Mouse (Mus musculus): ENCODE measurements around the gene Cnot8.
A peak's percentile ranks its signal among the peaks of the same experiment; 100 is the strongest.
"Not testable (repeated sequence)": the region's sequence is repeated elsewhere in the genome, so short reads cannot be mapped to it uniquely, and the experiment has no call there.

Gene Cnot8

GRCm38 (mm10) chr11:58103697-58104306, at the start of gene Cnot8:
TSS of gene Cnot8 (plus strand) at chr11:58104153.
- peak; percentile 89 for DNase-seq (ENCODE audit: extremely low spot score, low read depth, low spot score)

- DNase-seq (ENCODE audit: extremely low spot score, low read depth, low spot score), result no peak
Measured at GRCm38 (mm10) chr11:58057455-58057854, 46.5 kb upstream of the Cnot8 start.

GRCm38 (mm10) chr11:58059752-58060151, 44.2 kb upstream of the Cnot8 start:
- not testable (repeated sequence) for DNase-seq (ENCODE audit: extremely low spot score, low read depth, low spot score)

GRCm38 (mm10) chr11:58061218-58061617, 42.7 kb upstream of the Cnot8 start:
- not testable (repeated sequence) for DNase-seq (ENCODE audit: extremely low spot score, low read depth, low spot score)

- no peak for DNase-seq (ENCODE audit: extremely low spot score, low read depth, low spot score)
Measured at GRCm38 (mm10) chr11:58062586-58062985, 41.4 kb upstream of the Cnot8 start.

- no peak for DNase-seq (ENCODE audit: extremely low spot score, low read depth, low spot score)
Measured at GRCm38 (mm10) chr11:58065025-58065424, 38.9 kb upstream of the Cnot8 start.

GRCm38 (mm10) chr11:58072978-58073377, 31.0 kb upstream of the Cnot8 start:
- no peak for DNase-seq (ENCODE audit: extremely low spot score, low read depth, low spot score)

- DNase-seq (ENCODE audit: extremely low spot score, low read depth, low spot score), result no peak
Measured at GRCm38 (mm10) chr11:58077270-58077669, 26.7 kb upstream of the Cnot8 start.

- DNase-seq (ENCODE audit: extremely low spot score, low read depth, low spot score), result no peak
Measured at GRCm38 (mm10) chr11:58081716-58082115, 22.2 kb upstream of the Cnot8 start.

- DNase-seq (ENCODE audit: extremely low spot score, low read depth, low spot score), result no peak
Measured at GRCm38 (mm10) chr11:58092541-58092940, 11.4 kb upstream of the Cnot8 start.

- DNase-seq (ENCODE audit: extremely low spot score, low read depth, low spot score), result no peak
Measured at GRCm38 (mm10) chr11:58093021-58093528, 10.9 kb upstream of the Cnot8 start, which contains the start of gene Gm12248. TSS of gene Gm12248 (minus strand) at chr11:58093134.

GRCm38 (mm10) chr11:58094766-58095165, 9.2 kb upstream of the Cnot8 start:
- no peak for DNase-seq (ENCODE audit: extremely low spot score, low read depth, low spot score)

GRCm38 (mm10) chr11:58095561-58095960, 8.4 kb upstream of the Cnot8 start:
- no peak for DNase-seq (ENCODE audit: extremely low spot score, low read depth, low spot score)

- DNase-seq (ENCODE audit: extremely low spot score, low read depth, low spot score), result no peak
Measured at GRCm38 (mm10) chr11:58096160-58096559, 7.8 kb upstream of the Cnot8 start.

GRCm38 (mm10) chr11:58096821-58097620, 6.9 kb upstream of the Cnot8 start:
- DNase-seq (ENCODE audit: extremely low spot score, low read depth, low spot score), result no peak

- no peak for DNase-seq (ENCODE audit: extremely low spot score, low read depth, low spot score)
Measured at GRCm38 (mm10) chr11:58097621-58098365, 6.2 kb upstream of the Cnot8 start.

GRCm38 (mm10) chr11:58098366-58098720, 5.6 kb upstream of the Cnot8 start:
- not testable (repeated sequence) for DNase-seq (ENCODE audit: extremely low spot score, low read depth, low spot score)

GRCm38 (mm10) chr11:58100006-58100405, 3.9 kb upstream of the Cnot8 start:
- DNase-seq (ENCODE audit: extremely low spot score, low read depth, low spot score), result no peak

- no peak for DNase-seq (ENCODE audit: extremely low spot score, low read depth, low spot score)
Measured at GRCm38 (mm10) chr11:58101194-58101720, 2.7 kb upstream of the Cnot8 start.

GRCm38 (mm10) chr11:58102146-58102545, 1.8 kb upstream of the Cnot8 start:
- DNase-seq (ENCODE audit: extremely low spot score, low read depth, low spot score), result no peak

Data from hindlimb bud, embryonic 11.5 days (tissue).